Mouse (Mus musculus) urinary bladder, adult 18-20 months (tissue): Measurements from ENCODE around the gene Cd6.

ENCODE experiments used
- DNase-seq, 2 experiments: peaks; one replicate each; pipeline ENCODE4 v3.0.0; 2022; ENCODE audit warnings: low spot score in 2 of 2, mixed read lengths in 2 of 2

Gene Cd6

GRCm38 (mm10) chr19:10839010-10839892 lies 9.4 kb upstream of the Cd6 start, which contains the start of gene Slc15a3:
Slc15a3 (plus strand) TSS chr19:10839727.
- no peak for DNase-seq

DNA sequence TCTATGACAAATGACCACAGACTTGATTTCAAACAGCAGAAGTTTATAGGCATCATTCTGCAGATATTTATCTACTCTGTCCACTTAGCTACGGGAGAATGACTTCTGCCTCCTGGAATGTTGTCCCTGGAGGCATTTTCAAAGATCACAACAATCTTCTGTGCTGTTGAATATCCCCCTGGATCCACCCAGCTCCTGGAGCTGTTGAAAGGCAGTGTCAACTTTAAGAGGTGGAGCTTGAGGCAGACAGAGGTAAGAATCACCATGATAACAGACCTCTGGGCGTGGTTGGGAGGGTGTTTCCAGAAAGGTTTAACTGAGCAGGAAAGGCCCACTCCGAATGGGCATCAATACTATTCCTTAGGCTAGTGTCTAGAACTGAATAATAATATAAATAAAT lies 5.8 kb upstream of the Cd6 start:
- DNase-seq = no peak

DNA sequence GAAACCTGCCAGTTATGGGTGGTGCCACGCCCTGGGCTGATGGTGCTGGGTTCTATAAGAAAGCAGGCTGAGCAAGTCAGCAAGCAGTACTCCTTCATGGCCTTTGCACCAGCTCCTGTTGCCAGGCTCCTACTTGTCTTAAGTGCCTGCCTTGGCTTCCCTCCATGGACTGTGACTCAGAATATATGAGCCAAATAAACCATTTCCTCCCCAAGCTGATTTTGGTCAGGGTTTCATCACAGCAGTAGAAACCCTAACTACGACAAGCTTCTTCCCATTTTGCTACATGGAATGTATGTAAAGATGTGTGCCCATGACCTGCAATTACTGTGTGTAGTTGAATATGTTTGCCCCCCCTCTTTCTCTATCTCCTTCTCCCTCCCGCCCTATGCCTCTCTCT lies 3.8 kb upstream of the Cd6 start:
- no peak for DNase-seq

- no peak for DNase-seq
These were observed 2.2 kb upstream of the Cd6 start for GRCm38 (mm10) chr19:10832030-10832429.

- peak; percentile 35 to 49 for DNase-seq
These were observed 1.6 kb upstream of the Cd6 start for GRCm38 (mm10) chr19:10831424-10831823.

DNA sequence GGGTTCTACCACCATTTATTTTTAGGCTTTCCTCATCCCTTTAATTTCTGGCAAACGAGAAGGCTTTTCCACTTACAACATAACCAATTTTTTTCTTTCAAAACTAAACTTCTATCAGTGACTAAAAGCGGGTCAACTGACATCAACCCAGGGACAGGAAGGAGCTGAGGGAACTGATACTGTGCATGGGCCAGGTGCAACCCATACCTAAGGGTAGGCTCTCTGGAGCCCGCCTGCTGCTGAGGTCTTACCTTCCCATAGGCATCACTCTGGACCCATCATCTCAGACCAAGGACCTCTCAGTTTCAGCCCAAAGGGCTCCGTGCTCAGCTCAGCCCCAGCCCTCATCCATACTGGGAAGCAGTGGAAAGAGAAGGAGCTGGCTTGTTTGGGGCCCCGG lies 1.5 kb downstream of the Cd6 start:
- DNase-seq = no peak

GRCm38 (mm10) chr19:10824061-10824460 lies 5.8 kb downstream of the Cd6 start:
- no peak for DNase-seq

DNA sequence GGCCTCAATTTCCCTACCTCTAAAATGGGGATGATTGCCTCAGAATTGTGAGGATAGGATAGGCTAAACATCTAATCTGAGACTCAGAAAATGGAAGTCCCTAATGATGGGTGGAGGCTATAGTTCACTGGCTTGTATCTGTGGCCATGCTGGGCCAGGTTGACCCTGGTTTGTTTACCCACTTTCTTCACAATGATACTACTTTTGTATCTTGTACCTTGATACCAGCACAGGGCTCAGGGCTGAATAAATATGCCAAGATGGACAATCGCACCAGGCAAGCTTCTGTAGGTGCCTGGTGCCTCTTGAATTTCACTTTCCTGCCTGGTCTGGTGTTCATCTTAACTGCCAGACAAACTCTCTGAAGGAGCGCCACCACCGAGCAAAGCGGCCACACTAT lies 7.3 kb downstream of the Cd6 start:
- no peak for DNase-seq

GRCm38 (mm10) chr19:10821319-10821718 lies 8.5 kb downstream of the Cd6 start:
- DNase-seq = no peak

DNA sequence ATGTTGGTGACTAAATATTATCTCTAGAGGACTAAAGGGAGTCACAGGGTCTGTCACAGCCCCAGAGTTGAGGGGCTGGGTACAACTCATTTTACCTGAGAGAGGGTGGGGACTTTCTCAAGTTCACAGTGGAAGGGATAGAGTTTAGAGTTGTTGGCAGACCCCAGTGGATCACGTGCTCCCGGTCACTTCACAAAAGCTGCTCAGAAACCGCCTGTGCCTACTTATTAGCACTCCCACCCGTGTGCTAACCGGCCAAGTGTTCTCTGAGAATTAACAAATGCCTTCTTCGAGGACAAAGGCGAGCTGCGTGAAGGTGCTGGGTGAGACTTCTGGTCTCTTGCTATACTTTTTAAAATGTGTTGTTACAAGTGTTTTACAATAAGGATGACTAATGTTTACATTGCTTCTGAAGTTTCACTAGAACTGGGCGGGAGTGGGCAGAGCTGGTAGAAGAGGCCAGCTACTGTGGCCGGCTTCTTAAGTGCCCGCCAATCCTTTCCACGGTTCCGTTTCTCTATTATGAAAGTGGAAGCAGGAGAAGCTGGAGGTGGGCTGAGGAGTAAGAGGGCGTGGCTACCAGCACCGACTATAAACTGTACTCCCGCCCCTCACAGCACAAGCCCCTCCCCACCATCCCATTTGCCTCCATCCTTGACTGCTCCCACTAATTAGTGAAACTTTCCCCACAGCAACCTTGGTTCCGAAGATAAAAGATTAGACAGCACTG lies 11.5 kb downstream of the Cd6 start:
- no peak for DNase-seq

DNA sequence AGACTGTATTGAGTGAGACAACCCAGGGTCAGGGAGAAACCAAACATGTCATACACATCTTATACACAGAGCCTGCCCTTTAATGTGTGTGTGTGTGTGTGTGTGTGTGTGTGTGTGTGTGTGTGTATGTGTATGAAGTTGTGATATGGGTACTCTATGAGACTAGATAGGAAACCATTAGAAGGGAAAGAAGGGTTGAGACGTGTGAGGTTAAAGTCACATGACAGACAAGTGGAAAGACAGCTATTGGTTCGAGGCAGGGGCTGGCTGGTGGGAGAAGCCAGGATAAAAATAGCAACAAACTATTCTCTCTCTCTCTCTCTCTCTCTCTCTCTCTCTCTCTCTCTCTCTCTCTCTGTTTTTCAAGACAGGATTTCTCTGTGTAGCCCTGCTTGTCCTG lies 13.4 kb downstream of the Cd6 start:
- no peak for DNase-seq

DNA sequence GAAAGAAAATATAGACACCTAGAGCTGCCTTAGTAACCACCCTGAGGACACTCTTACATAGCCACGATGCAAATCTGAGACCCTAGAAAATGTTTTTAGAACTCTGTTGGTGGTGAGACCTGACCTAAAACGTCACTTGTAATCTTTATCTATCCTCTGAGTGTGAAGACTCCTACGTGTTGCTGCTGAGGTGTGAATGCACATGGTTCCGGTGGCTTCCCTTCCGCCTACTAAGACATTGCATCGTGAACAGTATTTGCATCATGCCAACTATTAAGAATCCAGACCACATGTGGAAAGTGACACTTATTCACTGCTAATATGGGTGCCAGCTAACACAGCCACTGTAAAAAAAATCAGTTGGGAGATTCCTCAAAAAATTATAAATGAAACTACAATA lies 14.0 kb downstream of the Cd6 start:
- no peak for DNase-seq

DNA sequence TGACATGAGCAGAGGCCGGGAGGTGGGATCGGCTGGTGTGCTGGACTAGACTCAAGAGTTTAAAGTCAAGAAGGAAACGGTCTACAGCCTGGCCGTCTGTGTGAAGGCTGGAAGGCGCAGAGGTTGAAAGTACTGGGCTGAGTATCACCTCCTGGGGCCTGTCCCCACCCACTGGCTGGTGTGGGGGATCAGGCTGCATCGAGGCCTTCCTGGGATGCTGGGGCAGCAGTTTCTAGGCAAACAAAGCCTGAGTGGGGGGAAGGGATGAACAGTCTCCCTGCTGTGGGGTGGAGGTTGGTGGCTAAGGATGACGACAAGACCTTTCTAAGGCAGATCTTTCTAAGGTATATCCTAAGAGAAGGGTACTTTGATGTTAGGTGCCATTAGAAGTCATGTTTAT lies 16.0 kb downstream of the Cd6 start:
- no peak for DNase-seq

GRCm38 (mm10) chr19:10813039-10813438 lies 16.8 kb downstream of the Cd6 start:
- no peak for DNase-seq

DNA sequence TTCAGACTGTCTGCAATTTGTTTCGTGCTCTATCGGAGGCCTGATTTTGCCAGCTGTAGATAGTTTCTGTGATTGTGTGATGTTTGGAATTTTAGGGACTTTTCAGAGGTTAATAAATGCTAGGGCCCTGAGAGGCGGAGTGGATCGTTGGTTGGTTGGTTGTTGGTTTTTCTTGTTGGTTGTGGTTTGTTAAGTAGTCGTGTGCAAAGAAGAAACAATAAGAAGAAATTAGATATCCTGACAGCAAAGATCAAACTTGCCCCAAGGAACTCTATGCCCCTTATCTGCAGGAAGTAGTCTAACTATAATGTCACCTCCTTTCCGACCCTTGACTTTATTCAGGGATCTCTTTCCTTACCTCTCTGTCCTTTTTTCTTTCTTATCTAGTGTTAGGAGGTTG lies 18.4 kb downstream of the Cd6 start:
- DNase-seq = no peak

- no peak for DNase-seq
These were observed 19.7 kb downstream of the Cd6 start for GRCm38 (mm10) chr19:10810176-10810492.

GRCm38 (mm10) chr19:10809428-10810175 lies 20.3 kb downstream of the Cd6 start:
- no peak for DNase-seq

- DNase-seq = no peak
These were observed 21.2 kb downstream of the Cd6 start for GRCm38 (mm10) chr19:10808524-10809233.

DNA sequence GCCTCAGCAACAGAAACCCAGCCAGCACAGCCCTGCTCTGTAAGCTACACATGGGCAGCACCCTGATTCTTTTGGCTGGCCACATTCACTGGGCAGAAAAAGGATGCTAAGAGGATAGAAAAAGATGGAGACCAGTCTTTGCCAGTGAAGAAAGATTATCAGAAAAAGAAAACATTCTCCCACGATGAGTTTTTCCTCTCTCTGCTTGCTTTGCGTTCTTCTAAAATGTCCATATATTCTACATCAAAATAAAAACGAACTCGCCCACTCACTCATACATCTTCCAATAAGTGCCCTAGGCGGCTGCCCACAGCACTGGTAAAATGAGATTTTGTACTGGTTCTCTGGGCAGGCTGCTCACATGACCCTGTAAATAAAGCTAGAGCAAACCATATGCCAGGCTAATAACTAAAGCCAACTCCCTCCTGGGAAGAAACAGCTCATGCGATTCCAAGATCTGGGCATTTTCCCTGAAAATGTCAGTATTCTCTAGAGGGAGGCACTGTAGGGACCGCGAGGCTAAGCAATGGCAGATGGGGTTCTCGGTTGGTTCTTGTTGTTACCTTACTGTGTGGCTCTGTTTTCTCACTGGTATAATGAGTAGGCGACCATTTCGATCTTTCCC lies 24.1 kb downstream of the Cd6 start:
- no peak for DNase-seq

- no peak for DNase-seq
These were observed 24.8 kb downstream of the Cd6 start for GRCm38 (mm10) chr19:10804850-10805660.

- DNase-seq = no peak
These were observed 26.1 kb downstream of the Cd6 start for GRCm38 (mm10) chr19:10803751-10804150.
